Mouse (Mus musculus): ENCODE data around the gene Arntl.

The Arntl gene

GRCm38 (mm10) chr7:113207471-113208387 is 464 bp downstream of the Arntl start:
- in situ Hi-C loops (cut with MboI; ENCODE audit: low sequenced_read_pairs): no loop called here

- in situ Hi-C loops (cut with MboI; ENCODE audit: low sequenced_read_pairs): no loop called here
Measured at GRCm38 (mm10) chr7:113208388-113208753, 1.1 kb downstream of the Arntl start.

- in situ Hi-C loops (cut with MboI; ENCODE audit: low sequenced_read_pairs): no loop called here
Measured at GRCm38 (mm10) chr7:113210441-113210840, 3.2 kb downstream of the Arntl start.

- in situ Hi-C loops (cut with MboI; ENCODE audit: low sequenced_read_pairs): no loop called here
Measured at GRCm38 (mm10) chr7:113214245-113215169, 7.2 kb downstream of the Arntl start.

- in situ Hi-C loops (cut with MboI; ENCODE audit: low sequenced_read_pairs): no loop called here
Measured at GRCm38 (mm10) chr7:113216152-113216551, 8.9 kb downstream of the Arntl start.

GRCm38 (mm10) chr7:113219416-113219815 is 12.2 kb downstream of the Arntl start:
- in situ Hi-C loops (cut with MboI; ENCODE audit: low sequenced_read_pairs): no loop called here

- in situ Hi-C loops (cut with MboI; ENCODE audit: low sequenced_read_pairs): no loop called here
Measured at GRCm38 (mm10) chr7:113219864-113220263, 12.6 kb downstream of the Arntl start.

- in situ Hi-C loops (cut with MboI; ENCODE audit: low sequenced_read_pairs): no loop called here
Measured at GRCm38 (mm10) chr7:113220691-113221238, 13.5 kb downstream of the Arntl start.

GRCm38 (mm10) chr7:113222821-113223220 is 15.6 kb downstream of the Arntl start:
- in situ Hi-C loops (cut with MboI; ENCODE audit: low sequenced_read_pairs): no loop called here

- in situ Hi-C loops (cut with MboI; ENCODE audit: low sequenced_read_pairs): no loop called here
Measured at GRCm38 (mm10) chr7:113224620-113225019, 17.4 kb downstream of the Arntl start.

GRCm38 (mm10) chr7:113228498-113228897 is 21.2 kb downstream of the Arntl start:
- in situ Hi-C loops (cut with MboI; ENCODE audit: low sequenced_read_pairs): no loop called here

- in situ Hi-C loops (cut with MboI; ENCODE audit: low sequenced_read_pairs): no loop called here
Measured at GRCm38 (mm10) chr7:113236135-113236534, 28.9 kb downstream of the Arntl start.

- in situ Hi-C loops (cut with MboI; ENCODE audit: low sequenced_read_pairs): no loop called here
Measured at GRCm38 (mm10) chr7:113238365-113238764, 31.1 kb downstream of the Arntl start.

- in situ Hi-C loops (cut with MboI; ENCODE audit: low sequenced_read_pairs): no loop called here
Measured at GRCm38 (mm10) chr7:113239448-113240130, 32.3 kb downstream of the Arntl start.

GRCm38 (mm10) chr7:113240438-113240837 is 33.2 kb downstream of the Arntl start:
- in situ Hi-C loops (cut with MboI; ENCODE audit: low sequenced_read_pairs): no loop called here

GRCm38 (mm10) chr7:113241901-113242661 is 34.8 kb downstream of the Arntl start:
- in situ Hi-C loops (cut with MboI; ENCODE audit: low sequenced_read_pairs): no loop called here

GRCm38 (mm10) chr7:113242688-113243087 is 35.4 kb downstream of the Arntl start:
- in situ Hi-C loops (cut with MboI; ENCODE audit: low sequenced_read_pairs): no loop called here

- in situ Hi-C loops (cut with MboI; ENCODE audit: low sequenced_read_pairs): no loop called here
Measured at GRCm38 (mm10) chr7:113245144-113245543, 37.9 kb downstream of the Arntl start.

GRCm38 (mm10) chr7:113246512-113246911 is 39.2 kb downstream of the Arntl start:
- in situ Hi-C loops (cut with MboI; ENCODE audit: low sequenced_read_pairs): no loop called here

- in situ Hi-C loops (cut with MboI; ENCODE audit: low sequenced_read_pairs): no loop called here
Measured at GRCm38 (mm10) chr7:113247167-113247566, 39.9 kb downstream of the Arntl start.

Data from CH12F3 (cell line).